ENCODE assay signal across 9 mouse cellular contexts in genomic region chr6:12350753-12351152, GRCm38 (mm10).
DNase-seq lines count a peak whose midpoint lies in the region; ATAC-seq and TF ChIP-seq lines count a peak whose summit lies in the region.
"Had no signal": no experiment of that assay in that cellular context is flagged by ENCODE, and none has a peak within 500 bp of the region (broad histone marks: within the 10 kb centered on the region; RNA-seq: fewer than 3 reads in every experiment).

No protein-coding gene starts in this region.

- no peak overlapping the region for H3K4me2 ChIP-seq in hindbrain, embryonic 13.5 days
- H3K4me2 ChIP-seq in hindbrain, embryonic 12.5 days (replicated peaks): no peak overlapping the region
- peak overlapping the region; percentile 23 for H3K4me2 ChIP-seq in hindbrain, postnatal 0 days (ENCODE audit: low read depth, low read length)
- H3K4me2 ChIP-seq: liver, embryonic 15.5 days had no signal

- no peaks in the 10 kb centered on the region for H3K9me3 ChIP-seq in hindbrain, embryonic 13.5 days
- no peaks in the 10 kb centered on the region for H3K9me3 ChIP-seq in hindbrain, embryonic 12.5 days (replicated peaks)
- H3K9me3 ChIP-seq in hindbrain, postnatal 0 days (ENCODE audit: low read length): no peaks in the 10 kb centered on the region
- H3K9me3 ChIP-seq: liver, embryonic 15.5 days had no signal

- TF ChIP-seq CTCF in hindbrain, postnatal 0 days (IDR thresholded peaks at IDR 0.05; ENCODE audit: low read depth): peak; percentile 66

- no peaks in the 10 kb centered on the region for H3K36me3 ChIP-seq in hindbrain, embryonic 13.5 days
- no peaks in the 10 kb centered on the region for H3K36me3 ChIP-seq in hindbrain, embryonic 12.5 days
- no peaks in the 10 kb centered on the region for H3K36me3 ChIP-seq in hindbrain, postnatal 0 days (ENCODE audit: insufficient read depth, low read length)
- H3K36me3 ChIP-seq: liver, embryonic 15.5 days had no signal

- H3K27ac ChIP-seq in hindbrain, embryonic 13.5 days: no peak overlapping the region
- no peak overlapping the region for H3K27ac ChIP-seq in hindbrain, embryonic 12.5 days
- H3K27ac ChIP-seq in hindbrain, postnatal 0 days: no peak overlapping the region
- H3K27ac ChIP-seq: liver, embryonic 15.5 days had no signal

- DNase-seq in 3T3-L1 (ENCODE audit: low read depth, low spot score): peak; percentile 70
- peak; percentile 65 for DNase-seq in Muller cell, postnatal 12 days (ENCODE audit: inconsistent ontology term)
- peak; percentile 83 for DNase-seq in hindbrain, postnatal 0 days (ENCODE audit: low spot score)
- no peak for DNase-seq in gastrocnemius, postnatal 4 days (ENCODE audit: low spot score in 2 of 2)
- no peak for DNase-seq in kidney, postnatal 10 days
- no peak for DNase-seq in natural killer cell, adult 2 months (ENCODE audit: low spot score in 2 of 2)

- WGBS in hindbrain, embryonic 13.5 days: 43% methylated on average over 5 of the region's 5 CpGs
- WGBS in hindbrain, embryonic 12.5 days: 55% methylated on average over 5 of the region's 5 CpGs
- WGBS in hindbrain, postnatal 0 days: 26% methylated on average over 5 of the region's 5 CpGs

- H3K4me1 ChIP-seq in hindbrain, embryonic 13.5 days (replicated peaks): peaks cover 5% of the 10 kb centered on the region
- H3K4me1 ChIP-seq in hindbrain, embryonic 12.5 days: no peaks in the 10 kb centered on the region
- no peaks in the 10 kb centered on the region for H3K4me1 ChIP-seq in hindbrain, postnatal 0 days (ENCODE audit: insufficient read depth, low read length)
- H3K4me1 ChIP-seq: liver, embryonic 15.5 days had no signal

- H3K4me3 ChIP-seq in hindbrain, embryonic 13.5 days: no peak overlapping the region
- H3K4me3 ChIP-seq in hindbrain, embryonic 12.5 days: no peak overlapping the region
- H3K4me3 ChIP-seq in hindbrain, postnatal 0 days (ENCODE audit: low read length): no peak overlapping the region
- H3K4me3 ChIP-seq: liver, embryonic 15.5 days had no signal

- H3K9ac ChIP-seq in hindbrain, embryonic 13.5 days: no peak overlapping the region
- H3K9ac ChIP-seq in hindbrain, embryonic 12.5 days: no peak overlapping the region
- no peak overlapping the region for H3K9ac ChIP-seq in hindbrain, postnatal 0 days (replicated peaks; ENCODE audit: low read length)
- H3K9ac ChIP-seq: liver, embryonic 15.5 days had no signal

- ATAC-seq in hindbrain, embryonic 13.5 days (ENCODE audit: low FRiP score): peak; percentile 40
- no peak for ATAC-seq in hindbrain, embryonic 12.5 days (ENCODE audit: low FRiP score)
- ATAC-seq in hindbrain, postnatal 0 days: 0 out of 2 replicates have a peak, but pooled peaks have one; percentile 40

- H3K27me3 ChIP-seq in hindbrain, embryonic 13.5 days: no peaks in the 10 kb centered on the region
- no peaks in the 10 kb centered on the region for H3K27me3 ChIP-seq in hindbrain, embryonic 12.5 days
- H3K27me3 ChIP-seq in hindbrain, postnatal 0 days (ENCODE audit: insufficient read depth, low read length): no peaks in the 10 kb centered on the region
- H3K27me3 ChIP-seq: liver, embryonic 15.5 days had no signal

Comparison
In these comparisons a context has a peak if more than half of its experiments do, and no peak if none do; other contexts are left out.
1. DNase-seq: peak in 3T3-L1 (single experiment), Muller cell, postnatal 12 days (single experiment) and hindbrain, postnatal 0 days (single experiment); none in gastrocnemius, postnatal 4 days (0 of 2), kidney, postnatal 10 days (single experiment) and natural killer cell, adult 2 months (0 of 2).